Mouse (Mus musculus) embryonic stem cell, embryonic (primary cell): ENCODE results near the gene Tmem219.
"Not testable (repeated sequence)": the region's sequence is repeated elsewhere in the genome, so short reads cannot be mapped to it uniquely, and the experiment has no call there.

Source experiments
- CTCF ChIA-PET, 4 experiments: fragments of 300-600 bp in 2 of 4; fragments of 350-600 bp in 2 of 4; sonication (Branson Sonifier 250); formaldehyde crosslinking; loops; one replicate each; lab custom pipeline; 2022; ENCODE audit warnings: inconsistent platforms in 2 of 4; lab: Charles Lee
- POLR2A ChIA-PET, 4 experiments: fragments of 300-600 bp in 2 of 4; fragments of 350-600 bp in 2 of 4; sonication (Branson Sonifier 250); formaldehyde crosslinking; loops; one replicate each; lab custom pipeline; 2022; ENCODE audit warnings: antibody characterized with exemption in 4 of 4, inconsistent platforms in 1 of 4; lab: Charles Lee

The Tmem219 gene

GRCm38 (mm10) chr7:126941801-126942200 is 19.1 kb upstream of the Tmem219 start:
- ChIA-PET CTCF (interaction anchor here in 2 of 4 experiments (0.6 to 1.6 kb wide), 3 partner anchors 16 to 147 kb away, joined by 3 to 4 read pairs (median 4); no protein-coding TSS in a partner anchor), POLR2A (interaction anchor here in 2 of 4 experiments (1.4 to 2.0 kb wide), 6 partner anchors 8 to 70 kb away, joined by 3 to 6 read pairs (median 4); partner anchors contain the start of genes Asphd1 (in 1 of the 2), Kctd13 (in 1 of the 2) and Taok2 (in 1 of the 2))

DNA sequence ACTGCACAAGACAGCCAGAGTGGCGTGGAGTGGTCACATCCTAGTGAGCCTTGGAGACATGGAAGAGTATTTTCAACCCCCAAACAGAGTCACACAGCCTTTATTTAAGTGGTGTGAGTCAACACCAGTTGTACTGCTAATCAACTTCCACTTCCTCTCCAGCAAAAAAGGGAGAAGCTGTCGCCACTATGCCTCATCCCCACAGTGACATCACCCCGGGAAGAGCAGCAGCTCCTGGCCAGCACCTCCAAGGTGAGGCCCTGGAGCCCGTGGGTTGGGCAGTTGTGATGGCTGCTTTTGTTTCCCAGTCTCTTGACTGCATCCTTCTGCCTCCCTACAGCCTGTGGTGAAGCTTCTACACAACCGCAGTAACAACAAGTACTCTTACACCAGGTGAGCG is 18.5 kb upstream of the Tmem219 start:
- POLR2A ChIA-PET = interaction anchor here in 2 of 4 experiments (0.9 to 2.0 kb wide), 8 partner anchors 8 to 70 kb away, joined by 3 to 6 read pairs (median 4); partner anchors contain the start of genes Asphd1 (in 2 of the 2), Kctd13 (in 1 of the 2), Sez6l2 (in 1 of the 2) and Taok2 (in 1 of the 2)
- CTCF ChIA-PET = interaction anchor here in 2 of 4 experiments (0.6 to 1.6 kb wide), 3 partner anchors 15 to 147 kb away, joined by 3 to 4 read pairs (median 4); no protein-coding TSS in a partner anchor

DNA sequence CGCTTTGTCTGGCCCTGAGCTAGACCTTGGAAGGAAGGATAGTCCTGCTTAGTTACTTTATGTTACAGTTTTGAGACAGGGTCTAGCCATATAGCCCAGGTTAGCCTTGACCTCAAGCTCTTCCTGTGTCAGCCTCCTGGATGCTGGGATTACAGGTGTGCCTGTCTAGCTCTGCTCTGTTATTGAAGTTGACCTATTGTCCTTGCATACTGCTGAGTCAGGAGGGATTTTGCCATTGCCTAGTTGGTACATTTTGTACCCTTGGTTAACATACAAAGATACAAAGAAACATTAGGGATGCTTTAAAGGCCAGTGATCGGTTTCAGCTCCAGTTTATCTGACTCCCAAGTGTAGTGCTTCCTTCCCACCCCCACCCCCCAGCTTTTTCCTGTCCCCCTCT is 9.9 kb upstream of the Tmem219 start:
- ChIA-PET POLR2A (interaction anchor here in 2 of 4 experiments (0.5 to 1.2 kb wide), 4 partner anchors 8 to 165 kb away, joined by 3 to 4 read pairs (median 3); no protein-coding TSS in a partner anchor), CTCF (interaction anchor here in 1 of 4 experiments (0.6 kb wide), 1 partner anchor 35 kb away, joined by 4 read pairs; no protein-coding TSS in a partner anchor)

- ChIA-PET POLR2A (interaction anchor here in 3 of 4 experiments (1.0 to 2.2 kb wide), 18 partner anchors 9 to 182 kb away, joined by 3 to 7 read pairs (median 4); partner anchors contain the start of genes Taok2 (in 2 of the 3), 4930451I11Rik (in 1 of the 3), Cdipt (in 1 of the 3) and Fam57b (in 1 of the 3)), CTCF (no interaction called here)
These were observed 6.3 kb upstream of the Tmem219 start for GRCm38 (mm10) chr7:126929046-126929445.

GRCm38 (mm10) chr7:126928384-126929037 is 5.8 kb upstream of the Tmem219 start, which contains the start of gene Kctd13:
Kctd13 (plus strand) TSS chr7:126928879.
- ChIA-PET POLR2A (interaction anchor here in 3 of 4 experiments (0.7 to 2.2 kb wide), 21 partner anchors 9 to 235 kb away, joined by 3 to 9 read pairs (median 4); partner anchors contain the start of genes Taok2 (in 2 of the 3), 4930451I11Rik (in 1 of the 3), Fam57b (in 1 of the 3) and Sez6l2 (in 1 of the 3)), CTCF (interaction anchor here in 2 of 4 experiments (0.6 to 0.7 kb wide), 2 partner anchors 30 to 55 kb away, joined by 3 read pairs; no protein-coding TSS in a partner anchor)

DNA sequence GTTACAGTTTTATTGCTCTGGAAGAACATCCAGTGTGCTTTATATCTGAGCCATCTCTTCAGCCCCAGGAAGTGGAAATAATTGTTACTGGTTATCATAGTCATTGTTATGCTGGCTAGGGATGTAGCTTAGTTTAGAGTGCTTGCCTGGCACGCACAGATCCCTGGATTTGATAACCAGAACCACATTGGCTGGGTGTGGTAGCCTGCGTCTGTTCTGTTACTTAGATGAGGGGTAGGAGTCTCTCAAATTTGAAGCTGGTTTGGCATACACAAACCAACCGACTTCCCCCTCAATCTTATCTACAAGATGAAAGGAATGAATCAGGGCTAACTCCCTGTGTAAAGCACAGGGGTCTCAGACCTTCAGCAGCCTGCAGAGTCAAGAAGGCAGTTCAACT is 3.6 kb upstream of the Tmem219 start:
- CTCF ChIA-PET = interaction anchor here in 2 of 4 experiments (0.6 to 0.7 kb wide), 2 partner anchors 15 to 97 kb away, joined by 4 to 6 read pairs; no protein-coding TSS in a partner anchor
- POLR2A ChIA-PET = interaction anchor here in 2 of 4 experiments (0.6 to 1.0 kb wide), 2 partner anchors 17 to 79 kb away, joined by 3 read pairs; partner anchors contain the start of gene Doc2a (in 1 of the 2)

DNA sequence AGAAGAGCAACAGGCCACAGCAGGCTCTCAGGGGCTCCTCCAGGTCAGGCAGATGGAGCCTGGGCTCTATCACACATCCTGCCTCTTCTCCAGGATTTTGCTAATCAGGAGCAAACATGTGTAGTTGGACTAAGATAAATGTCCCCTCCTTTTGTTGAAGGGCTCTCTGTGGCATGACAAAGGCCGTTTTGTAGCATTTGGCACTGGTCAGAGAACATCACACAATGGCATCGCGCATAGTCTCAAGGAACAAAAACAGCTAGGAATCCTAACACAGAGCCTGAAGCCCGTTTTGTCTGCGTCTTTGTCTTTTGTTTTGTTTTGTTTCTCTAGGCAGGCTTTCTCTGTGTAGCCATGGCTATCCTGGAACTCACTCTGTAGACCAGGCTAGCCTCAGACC is 1.3 kb upstream of the Tmem219 start:
- ChIA-PET POLR2A (interaction anchor here in 1 of 4 experiments (0.6 to 1.0 kb wide), 3 partner anchors 15 to 670 kb away, joined by 3 to 4 read pairs (median 3); no protein-coding TSS in a partner anchor), CTCF (interaction anchor here in 2 of 4 experiments (0.6 kb wide), 2 partner anchors 18 to 154 kb away, joined by 3 to 7 read pairs; no protein-coding TSS in a partner anchor)

DNA sequence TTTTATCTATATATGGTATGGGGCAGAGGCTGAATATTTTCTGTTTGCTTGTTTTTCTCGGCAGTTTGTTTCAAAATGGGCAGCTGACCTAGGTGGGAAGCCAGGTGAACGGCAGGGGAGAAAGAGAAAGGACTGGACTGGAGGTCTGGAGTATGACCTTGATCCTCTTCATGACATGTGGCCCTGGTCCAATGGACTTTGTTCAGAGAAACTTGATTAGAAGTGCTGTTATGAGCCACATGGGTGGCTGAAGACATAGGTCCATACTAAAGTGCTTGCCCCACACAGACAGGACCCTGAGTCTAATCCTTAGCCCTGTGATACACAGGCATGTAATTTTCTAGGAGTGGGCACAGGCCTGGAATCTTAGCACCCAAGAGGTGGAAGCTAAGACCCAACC is 1.2 kb downstream of the Tmem219 start:
- ChIA-PET CTCF (interaction anchor here in 1 of 4 experiments (0.6 kb wide), 1 partner anchor 168 kb away, joined by 5 read pairs; no protein-coding TSS in a partner anchor), POLR2A (interaction anchor here in 1 of 4 experiments (0.6 kb wide), 1 partner anchor 324 kb away, joined by 3 read pairs; no protein-coding TSS in a partner anchor)

GRCm38 (mm10) chr7:126919973-126920372 is 2.7 kb downstream of the Tmem219 start:
- ChIA-PET CTCF (no interaction called here), POLR2A (interaction anchor here in 1 of 4 experiments (1.0 kb wide), 1 partner anchor 35 kb away, joined by 3 read pairs; the partner anchor contains the start of gene Taok2)

- POLR2A ChIA-PET = not testable (repeated sequence)
- CTCF ChIA-PET = interaction anchor here in 1 of 4 experiments (0.7 kb wide), 1 partner anchor 1153 kb away, joined by 9 read pairs; no protein-coding TSS in a partner anchor
These were observed 4.4 kb downstream of the Tmem219 start for GRCm38 (mm10) chr7:126918356-126918755.

GRCm38 (mm10) chr7:126914844-126915243 is 7.9 kb downstream of the Tmem219 start:
- POLR2A ChIA-PET = interaction anchor here in 1 of 4 experiments (1.0 to 1.1 kb wide), 3 partner anchors 15 to 74 kb away, joined by 3 read pairs; no protein-coding TSS in a partner anchor
- CTCF ChIA-PET = interaction anchor here in 1 of 4 experiments (0.6 kb wide), 1 partner anchor 35 kb away, joined by 3 read pairs; the partner anchor contains the start of gene Sez6l2

DNA sequence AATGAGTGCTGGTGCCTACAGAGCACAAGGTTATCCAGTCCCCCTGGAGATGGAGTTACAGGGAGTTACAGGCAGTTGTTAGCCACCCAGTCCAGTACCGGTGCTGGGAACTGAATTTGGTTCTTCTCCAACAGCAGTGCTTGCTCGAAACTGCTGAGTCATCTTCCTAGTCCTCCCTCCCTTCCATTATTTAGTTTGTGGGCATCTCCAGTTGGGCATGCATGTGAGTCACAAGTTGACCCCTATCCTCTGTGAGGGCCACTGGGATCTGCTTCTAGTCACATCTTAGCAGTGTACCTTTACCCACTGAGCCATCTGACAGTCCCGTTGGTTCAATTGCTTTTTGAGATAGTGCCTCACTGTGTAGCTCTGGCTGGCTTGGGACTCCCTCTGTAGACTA is 17.1 kb downstream of the Tmem219 start:
- POLR2A ChIA-PET = interaction anchor here in 3 of 4 experiments (0.7 to 1.4 kb wide), 5 partner anchors 21 to 466 kb away, joined by 3 to 4 read pairs (median 3); partner anchors contain the start of gene Taok2 (in 1 of the 3)
- CTCF ChIA-PET = interaction anchor here in 1 of 4 experiments (0.8 kb wide), 1 partner anchor 491 kb away, joined by 3 read pairs; no protein-coding TSS in a partner anchor

DNA sequence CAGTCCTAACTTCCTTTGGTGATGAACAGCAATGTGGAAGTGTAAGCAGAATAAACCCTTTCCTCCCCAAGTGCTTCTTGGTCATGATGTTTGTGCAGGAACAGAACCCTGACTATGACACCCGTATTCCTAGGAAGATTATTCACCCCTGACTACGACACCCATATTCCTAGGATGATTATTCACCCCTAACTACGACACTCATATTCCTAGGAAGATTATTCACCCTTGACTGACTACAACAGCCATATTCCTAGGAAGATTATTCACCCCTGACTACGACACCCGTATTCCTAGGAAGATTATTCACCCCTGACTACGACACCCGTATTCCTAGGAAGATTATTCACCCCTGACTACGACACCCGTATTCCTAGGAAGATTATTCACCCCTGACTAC is 22.9 kb downstream of the Tmem219 start:
- CTCF ChIA-PET, POLR2A ChIA-PET: not testable (repeated sequence)

GRCm38 (mm10) chr7:126898102-126898990 is 24.4 kb downstream of the Tmem219 start:
- ChIA-PET CTCF (interaction anchor here in 2 of 4 experiments (0.5 to 1.3 kb wide), 4 partner anchors 9 to 35 kb away, joined by 3 to 5 read pairs (median 4); partner anchors contain the start of genes Kctd13 (in 1 of the 2) and Taok2 (in 1 of the 2)), POLR2A (interaction anchor here (0.6 to 2.0 kb wide), 32 partner anchors 9 to 362 kb away, joined by 3 to 27 read pairs (median 3); partner anchors contain the start of genes Taok2 (in 3 of the 4), Maz (in 2 of the 4), Dctpp1 (in 1 of the 4) and Doc2a (in 1 of the 4))

- ChIA-PET POLR2A (interaction anchor here (0.6 to 2.0 kb wide), 35 partner anchors 9 to 363 kb away, joined by 3 to 27 read pairs (median 3); partner anchors contain the start of genes Taok2 (in 3 of the 4), Maz (in 2 of the 4), Dctpp1 (in 1 of the 4) and Doc2a (in 1 of the 4)), CTCF (interaction anchor here in 2 of 4 experiments (0.6 to 1.3 kb wide), 4 partner anchors 9 to 87 kb away, joined by 3 to 5 read pairs (median 4); partner anchors contain the start of gene Taok2 (in 1 of the 2))
These were observed 25.2 kb downstream of the Tmem219 start for GRCm38 (mm10) chr7:126897390-126898101.

DNA sequence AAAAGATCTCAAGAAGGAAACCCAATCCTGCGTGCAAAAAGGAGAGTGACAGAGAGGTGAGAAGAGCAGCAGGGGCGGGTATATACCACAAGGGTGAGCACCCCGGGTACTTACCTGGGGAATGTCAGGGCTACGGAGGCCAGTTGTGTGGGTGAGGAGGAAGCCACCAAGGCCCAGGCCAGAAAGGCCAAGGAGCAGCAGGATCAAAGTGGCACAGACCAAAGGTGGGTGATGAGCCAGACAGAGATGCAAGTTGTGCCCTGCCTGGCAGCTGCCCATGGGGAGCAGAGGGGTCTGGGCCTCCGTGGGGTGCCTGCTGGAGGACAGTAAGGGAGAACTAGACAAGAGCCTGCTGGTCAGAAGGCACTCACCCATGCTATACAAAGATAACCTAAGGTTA is 25.8 kb downstream of the Tmem219 start:
- CTCF ChIA-PET = interaction anchor here in 1 of 4 experiments (1.3 kb wide), 1 partner anchor 8 kb away, joined by 5 read pairs; no protein-coding TSS in a partner anchor
- POLR2A ChIA-PET = interaction anchor here in 3 of 4 experiments (0.8 to 2.0 kb wide), 13 partner anchors 8 to 216 kb away, joined by 3 to 27 read pairs (median 4); partner anchors contain the start of genes Taok2 (in 3 of the 3), Hirip3 (in 1 of the 3) and Ino80e (in 1 of the 3)
